8 mouse cellular contexts compared by ENCODE assay signal in genomic region chr9:83146446-83147188, GRCm38 (mm10). TPM values are rescaled to one million over a fixed set of nuclear protein-coding genes. Genes with fewer than 3 reads are reported as not detected.
A peak's percentile ranks its signal among the peaks of the same experiment; 100 is the strongest.
DNase-seq lines count a peak whose midpoint lies in the region; ATAC-seq and TF ChIP-seq lines count a peak whose summit lies in the region.

Gene Hmgn3, minus strand, starts transcription at chr9:83146685.

- peak within 1 kb of the TSS; percentile 97 for H3K4me2 ChIP-seq in embryonic facial prominence, embryonic 12.5 days (replicated peaks)

- peak; percentile 96 to 97 for DNase-seq in adrenal gland, postnatal 36 days
- peak; percentile 85 to 91 for DNase-seq in heart, adult 2 months
- peak; percentile 87 for DNase-seq in kidney, adult 18-20 months
- DNase-seq in left cerebral cortex, postnatal 4 days = peak; percentile 95
- peak; percentile 93 for DNase-seq in midbrain, embryonic 10.5 days (ENCODE audit: low spot score)
- peak; percentile 91 for DNase-seq in right cerebral cortex, postnatal 4 days
- peak; percentile 72 for DNase-seq in yolk sac, embryonic 10.5 days (ENCODE audit: low spot score)

- peak; percentile 96 for ATAC-seq in embryonic facial prominence, embryonic 12.5 days (ENCODE audit: insufficient number of reproducible peaks, insufficient read depth, low FRiP score, low TSS enrichment)

- TF ChIP-seq CTCF in heart, adult 2 months (IDR thresholded peaks at IDR 0.05) = no peak

- intact Hi-C loops in heart, adult 2 months (cut with DNase I) = loop anchor here (5.0 kb wide), 1 partner anchor 169 kb away; the partner anchor contains the start of gene Phip
- intact Hi-C loops in left cerebral cortex, postnatal 4 days (cut with DNase I) = loop anchor here (10.0 kb wide), 2 partner anchors 172 to 198 kb away; partner anchors contain the start of gene Phip

- 9% methylated on average over 28 of the region's 28 CpGs for WGBS in embryonic facial prominence, embryonic 12.5 days
- 9% methylated on average over 28 of the region's 28 CpGs for WGBS in heart, adult 2 months
- 9% methylated on average over 28 of the region's 28 CpGs for WGBS in midbrain, embryonic 10.5 days

- H3K9ac ChIP-seq in embryonic facial prominence, embryonic 12.5 days = peak within 1 kb of the TSS; percentile 63
- peak within 1 kb of the TSS; percentile 62 for H3K9ac ChIP-seq in heart, adult 2 months (ENCODE audit: low read depth, low read length)

- H3K9me3 ChIP-seq in embryonic facial prominence, embryonic 12.5 days = no peaks in the 10 kb centered on the region
- no peaks in the 10 kb centered on the region for H3K9me3 ChIP-seq in midbrain, embryonic 10.5 days (replicated peaks)

- peak within 1 kb of the TSS; percentile 58 for H3K27ac ChIP-seq in embryonic facial prominence, embryonic 12.5 days
- H3K27ac ChIP-seq in heart, adult 2 months = peak within 1 kb of the TSS; percentile 51
- peak within 1 kb of the TSS; percentile 81 for H3K27ac ChIP-seq in midbrain, embryonic 10.5 days (replicated peaks)

- no peaks in the 10 kb centered on the region for H3K79me2 ChIP-seq in heart, adult 2 months (replicated peaks; ENCODE audit: control insufficient read depth, insufficient read depth, low read length)

- H3K36me3 ChIP-seq in embryonic facial prominence, embryonic 12.5 days = no peaks in the 10 kb centered on the region
- H3K36me3 ChIP-seq in heart, adult 2 months (ENCODE audit: control insufficient read depth, insufficient read depth, low read length) = no peaks in the 10 kb centered on the region
- peaks cover 8% of the 10 kb centered on the region; the same call in 1 of the 2 replicates for H3K36me3 ChIP-seq in midbrain, embryonic 10.5 days

- no peak for TF ChIP-seq EP300 in heart, adult 2 months (IDR thresholded peaks at IDR 0.05; ENCODE audit: insufficient read depth, low read depth, low read length)

- peaks cover 5% of the 10 kb centered on the region; the same call in 1 of the 2 replicates for H3K4me1 ChIP-seq in embryonic facial prominence, embryonic 12.5 days
- 0 out of 2 replicates have a peak, but pooled peaks cover 2% of the 10 kb centered on the region for H3K4me1 ChIP-seq in heart, adult 2 months (ENCODE audit: control insufficient read depth, insufficient read depth, low read length)
- H3K4me1 ChIP-seq in midbrain, embryonic 10.5 days = peaks cover 12% of the 10 kb centered on the region

- H3K27me3 ChIP-seq in embryonic facial prominence, embryonic 12.5 days = no peaks in the 10 kb centered on the region
- H3K27me3 ChIP-seq in heart, adult 2 months (ENCODE audit: control insufficient read depth, insufficient read depth, low read length) = no peaks in the 10 kb centered on the region
- H3K27me3 ChIP-seq in midbrain, embryonic 10.5 days (ENCODE audit: low read depth, poor library complexity, severe bottlenecking) = no peaks in the 10 kb centered on the region

- TF ChIP-seq POLR2A in heart, adult 2 months (IDR thresholded peaks at IDR 0.05; ENCODE audit: insufficient read depth, low read depth, low read length) = peak; percentile 56

- peak within 1 kb of the TSS; percentile 53 for H3K4me3 ChIP-seq in embryonic facial prominence, embryonic 12.5 days
- peak within 1 kb of the TSS; percentile 63 for H3K4me3 ChIP-seq in heart, adult 2 months
- H3K4me3 ChIP-seq in midbrain, embryonic 10.5 days = peak within 1 kb of the TSS; percentile 73

RNA-seq across cellular contexts. Expression of gene Hmgn3, which starts in this region (rescaled TPM):
- total RNA-seq in adrenal gland, postnatal 36 days (2021) = 100 to 1,000 TPM; 120 to 217 TPM
- 189 and 212 TPM in 2 replicates for polyA plus RNA-seq in embryonic facial prominence, embryonic 12.5 days (2016; fragmentation: Nextera tagmentation; extraction: Ambion mirVana)
- 1 to 10 TPM; 6.2 to 7.4 TPM for total RNA-seq in heart, adult 2 months (2021)
- polyA plus RNA-seq in heart, adult 2 months (2012; rRNA removed) = 5.7 and 11.0 TPM in 2 replicates
- 100 to 1,000 TPM; 109 to 119 TPM for total RNA-seq in left cerebral cortex, postnatal 4 days (2021)
- polyA plus RNA-seq in midbrain, embryonic 10.5 days (2016; fragmentation: Nextera tagmentation; extraction: Ambion mirVana) = 140 and 141 TPM in 2 replicates

Comparison
In these comparisons a context has a peak if more than half of its experiments do, and no peak if none do; other contexts are left out.
1. Peak in every context shown above with its lines: DNase-seq, ATAC-seq, H3K4me3 ChIP-seq and H3K27ac ChIP-seq.
2. RNA of gene Hmgn3 (total RNA-seq): 120 to 217 TPM in adrenal gland, postnatal 36 days and 109 to 119 TPM in left cerebral cortex, postnatal 4 days; 6.2 to 7.4 TPM in heart, adult 2 months; every median in the first group is over 10 times any median in the second.
3. RNA of gene Hmgn3 (polyA plus RNA-seq): 189 to 212 TPM in embryonic facial prominence, embryonic 12.5 days and 140 to 141 TPM in midbrain, embryonic 10.5 days; 5.7 to 11.0 TPM in heart, adult 2 months; every median in the first group is over 10 times any median in the second.